Mouse (Mus musculus) cerebellum, postnatal 25 days (tissue): ENCODE results near the gene Arid3c.
"Not testable (repeated sequence)": the region's sequence is repeated elsewhere in the genome, so short reads cannot be mapped to it uniquely, and the experiment has no call there.

Source experiments
- DNase-seq, 2 experiments: peaks; one replicate each; pipeline ENCODE4 v3.0.0; 2021; ENCODE audit warnings: mixed read lengths in 2 of 2

The Arid3c gene

DNA sequence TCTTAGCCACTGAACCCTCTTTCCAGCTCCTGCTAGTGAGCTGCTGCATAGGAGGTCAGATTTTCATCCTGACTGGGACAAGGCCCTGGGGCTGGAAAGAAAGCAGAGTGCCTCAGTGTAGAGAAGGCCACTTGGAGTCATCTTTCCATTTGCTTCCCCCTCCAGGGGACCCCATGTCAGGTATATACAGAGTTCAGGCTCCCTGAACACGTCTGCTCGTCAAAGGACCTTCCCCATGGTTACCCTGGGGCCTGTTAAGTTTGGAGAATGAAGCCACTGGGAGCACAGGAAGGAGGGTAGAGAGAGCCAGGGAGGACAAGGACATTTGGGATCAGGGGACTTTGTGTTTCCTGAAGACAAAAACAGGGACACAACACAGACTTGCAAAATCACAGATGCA is 28.7 kb downstream of the Arid3c start:
- not testable (repeated sequence) for DNase-seq

DNA sequence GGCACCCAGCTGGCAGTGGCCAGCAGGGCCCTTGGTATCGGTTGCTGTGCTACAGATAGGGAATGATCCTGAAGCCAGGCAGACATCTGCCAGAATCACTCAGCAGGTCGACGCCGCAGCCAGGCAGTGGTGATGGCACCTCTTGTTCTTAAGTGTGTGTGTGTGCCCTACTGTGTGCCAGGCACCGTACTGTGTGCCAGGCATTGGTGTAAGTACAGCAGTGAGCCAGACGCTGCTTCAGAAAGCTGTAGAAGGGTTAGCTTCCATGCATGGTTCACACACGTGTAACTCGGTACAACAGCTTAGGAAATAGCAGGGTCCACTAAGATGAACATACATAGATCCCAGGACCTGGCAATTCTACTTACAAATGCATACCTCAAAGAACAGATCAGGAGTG is 30.7 kb downstream of the Arid3c start:
- DNase-seq: not testable (repeated sequence)

DNA sequence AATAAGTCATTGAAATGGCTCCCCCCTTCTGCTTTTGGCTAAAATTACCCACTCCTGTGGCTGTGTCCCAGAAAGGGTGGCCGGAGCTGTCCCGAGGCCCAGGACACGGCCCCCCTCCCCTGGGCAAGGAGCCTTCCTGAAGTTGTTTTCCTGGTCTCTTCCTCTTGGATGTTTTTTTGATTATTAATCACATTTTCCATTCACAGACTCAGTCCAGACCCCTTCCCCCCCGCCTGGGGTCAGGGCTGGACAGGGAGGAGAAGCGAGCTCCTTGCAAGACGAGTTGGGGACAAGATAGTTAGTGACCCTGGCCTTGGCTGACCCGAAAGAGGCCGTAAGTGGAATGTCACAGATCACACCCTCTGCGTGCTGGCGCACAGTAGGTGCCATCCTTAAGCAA is 31.2 kb downstream of the Arid3c start, which contains the start of gene Il11ra1:
Gene Il11ra1 (plus strand): TSS at position 207 of the 400 bp plus-strand sequence.
- DNase-seq: not testable (repeated sequence)

DNA sequence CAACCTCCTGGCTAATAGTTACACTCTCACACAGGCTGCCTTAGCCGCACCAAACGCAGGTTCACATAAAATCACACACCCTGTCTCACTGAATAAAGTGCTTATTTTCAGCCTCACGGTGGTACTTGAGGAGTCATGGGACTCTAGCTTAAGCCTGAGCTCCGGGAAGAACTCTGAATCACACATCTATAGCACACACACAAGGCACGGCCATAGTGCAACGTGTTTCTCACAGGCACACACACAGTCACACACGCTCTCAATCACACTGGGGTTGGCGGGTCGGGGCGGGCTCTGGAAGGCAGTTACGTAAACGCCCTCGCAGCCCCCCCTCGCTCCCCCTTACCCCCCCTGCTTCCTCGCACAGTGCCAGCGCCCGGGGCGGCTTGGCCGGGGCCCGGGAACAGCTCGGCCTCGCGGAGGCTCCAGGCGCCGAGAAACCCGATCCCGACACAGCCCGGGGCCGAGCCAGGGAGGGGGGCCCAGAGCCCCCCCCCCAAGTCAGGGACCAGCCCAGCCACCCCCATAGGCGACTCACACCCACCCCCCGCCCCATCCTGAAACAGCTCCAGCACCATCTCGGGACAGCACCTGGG is 32.4 kb downstream of the Arid3c start:
- DNase-seq: peak; percentile 70 to 77

DNA sequence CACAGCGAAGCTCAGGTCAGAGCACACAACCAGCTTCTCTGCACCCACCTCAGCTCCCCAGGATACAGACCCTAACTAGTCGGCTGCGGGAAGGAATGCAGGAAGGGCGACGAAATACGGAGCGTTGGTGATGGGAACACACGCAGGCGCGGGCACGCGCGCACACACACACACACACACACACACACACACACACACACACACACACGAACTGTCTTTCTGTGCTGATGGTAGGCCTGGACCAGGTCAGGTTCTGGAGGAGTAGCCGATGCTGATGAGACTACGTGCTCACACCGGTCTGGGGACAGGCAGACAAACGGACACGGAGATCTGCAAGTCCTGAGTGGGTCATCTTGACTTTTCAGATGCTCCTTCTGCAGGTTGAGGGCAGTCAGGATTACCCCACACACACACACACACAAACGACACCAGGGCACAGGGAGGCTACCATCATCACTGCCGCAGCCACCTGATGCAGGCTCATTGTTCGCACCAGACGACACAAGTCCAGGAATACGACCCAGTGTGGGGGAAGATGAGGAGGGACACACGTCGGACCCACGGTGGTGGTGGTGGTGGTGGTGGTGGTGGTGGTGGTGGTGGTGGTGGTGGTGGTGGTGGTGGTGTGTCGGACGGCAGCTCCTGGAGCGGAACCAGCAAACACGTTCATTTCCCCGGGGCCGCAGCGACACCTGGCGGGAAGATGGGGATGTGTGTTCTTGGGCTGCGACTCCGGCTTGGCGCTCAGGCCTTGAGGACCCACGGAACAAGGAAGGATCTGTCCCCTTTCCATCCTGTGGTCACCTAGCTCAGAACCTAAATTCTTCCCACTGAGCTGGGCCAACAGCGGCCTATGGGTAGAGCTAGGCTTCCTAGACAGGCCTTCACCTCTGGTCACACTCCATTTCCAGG is 33.8 kb downstream of the Arid3c start, which contains the start of gene Cntfr:
Gene Cntfr (minus strand): TSS at position 160 of the 912 bp plus-strand sequence.
- peak; percentile 93 for DNase-seq

DNA sequence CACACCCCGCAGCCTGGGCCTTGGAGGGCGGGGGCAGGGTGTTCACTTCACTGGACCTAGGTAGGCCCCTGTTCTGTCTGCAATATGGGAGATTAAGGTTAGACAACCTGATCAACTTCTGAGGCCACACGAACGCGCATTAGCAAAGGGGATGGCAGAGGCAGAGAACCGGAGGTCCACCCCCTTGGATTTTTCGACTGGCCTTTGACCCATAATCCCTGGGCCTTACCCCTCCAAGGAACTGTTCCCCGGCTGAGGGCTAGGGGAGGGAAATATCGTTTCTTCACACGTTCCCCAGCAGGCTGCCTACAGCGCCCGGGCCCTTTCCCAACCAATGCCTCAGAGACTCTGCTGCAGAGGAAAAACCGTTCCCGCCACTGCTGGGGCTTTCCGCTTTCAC is 34.5 kb downstream of the Arid3c start:
- DNase-seq: not testable (repeated sequence)

DNA sequence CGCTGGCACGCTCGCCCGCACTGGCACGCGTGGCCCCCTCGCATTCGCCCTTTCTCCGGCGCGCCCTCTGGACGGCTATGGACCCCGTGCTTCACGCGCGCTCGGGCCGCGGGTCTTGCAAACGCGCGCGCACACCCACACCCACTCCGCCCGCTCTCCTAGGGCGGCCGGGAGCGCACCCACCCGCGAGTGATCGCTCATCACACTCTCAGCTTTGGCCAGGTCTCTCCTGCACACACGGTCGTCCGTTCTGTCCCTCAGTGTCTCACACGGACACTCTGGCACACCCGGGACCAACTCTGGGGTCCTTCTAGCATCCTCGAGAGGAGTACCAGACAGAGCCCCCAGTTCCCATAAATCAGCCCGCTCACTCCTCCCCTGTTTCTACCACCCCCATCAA is 35.1 kb downstream of the Arid3c start:
- peak in 1 of 2 experiments; percentile 39 for DNase-seq

DNA sequence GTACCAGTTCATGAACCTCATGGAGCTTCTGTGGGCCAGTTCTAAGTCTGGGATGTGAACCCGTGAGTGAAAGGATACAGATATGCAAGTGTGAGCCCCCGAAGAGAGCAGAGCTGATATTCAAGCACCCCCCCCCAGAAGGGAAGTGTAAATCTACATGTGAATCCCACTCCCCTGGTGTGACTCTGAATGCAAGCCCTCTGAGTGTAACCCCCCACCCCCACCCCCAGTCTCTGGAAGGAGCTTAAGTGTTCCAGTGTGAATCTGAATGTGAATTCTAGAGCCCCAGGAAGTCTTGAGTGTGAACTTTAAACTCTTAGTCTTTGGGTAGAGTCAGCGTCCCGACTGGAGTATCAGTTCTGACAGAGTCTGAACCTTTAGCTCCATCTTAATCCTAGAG is 37.4 kb downstream of the Arid3c start:
- DNase-seq: not testable (repeated sequence)

DNA sequence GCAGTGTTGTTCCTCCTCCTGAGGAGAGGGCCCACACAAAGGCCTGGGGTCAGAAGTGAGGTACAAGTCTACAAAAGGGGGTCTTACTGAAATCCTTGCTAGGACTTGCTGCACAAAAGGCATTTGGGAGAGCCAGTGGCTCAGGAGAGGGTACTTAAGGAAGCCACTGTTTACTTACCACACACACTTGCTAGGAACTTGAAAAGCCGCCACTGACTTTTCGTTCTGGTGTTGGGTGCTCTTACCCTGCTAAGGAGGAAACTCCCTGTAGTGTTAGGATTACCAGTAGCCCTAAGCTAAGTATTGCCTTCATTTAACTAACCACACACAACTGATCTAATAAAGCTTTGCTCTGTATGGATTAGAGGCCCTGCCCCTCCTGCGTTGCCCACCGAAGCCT is 40.9 kb downstream of the Arid3c start:
- DNase-seq: not testable (repeated sequence)

DNA sequence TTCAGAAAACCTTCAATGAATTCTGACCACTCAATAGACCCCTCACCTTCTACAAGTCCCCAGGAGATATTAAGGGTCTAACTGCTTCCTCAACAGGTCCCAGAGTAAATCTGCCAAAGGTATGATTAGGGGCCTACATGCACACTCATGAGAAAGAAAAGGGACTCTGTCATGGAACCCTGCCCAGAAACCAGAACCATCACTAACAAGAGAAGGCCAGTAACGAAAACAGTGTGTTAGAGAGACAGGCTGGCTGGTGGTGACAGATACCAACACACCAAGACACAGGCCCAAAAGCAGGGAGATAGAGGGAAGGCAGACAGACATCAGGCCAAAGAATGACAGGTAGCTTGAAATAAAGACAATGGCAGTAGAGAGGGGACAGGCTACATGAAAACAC is 42.4 kb downstream of the Arid3c start:
- not testable (repeated sequence) for DNase-seq

DNA sequence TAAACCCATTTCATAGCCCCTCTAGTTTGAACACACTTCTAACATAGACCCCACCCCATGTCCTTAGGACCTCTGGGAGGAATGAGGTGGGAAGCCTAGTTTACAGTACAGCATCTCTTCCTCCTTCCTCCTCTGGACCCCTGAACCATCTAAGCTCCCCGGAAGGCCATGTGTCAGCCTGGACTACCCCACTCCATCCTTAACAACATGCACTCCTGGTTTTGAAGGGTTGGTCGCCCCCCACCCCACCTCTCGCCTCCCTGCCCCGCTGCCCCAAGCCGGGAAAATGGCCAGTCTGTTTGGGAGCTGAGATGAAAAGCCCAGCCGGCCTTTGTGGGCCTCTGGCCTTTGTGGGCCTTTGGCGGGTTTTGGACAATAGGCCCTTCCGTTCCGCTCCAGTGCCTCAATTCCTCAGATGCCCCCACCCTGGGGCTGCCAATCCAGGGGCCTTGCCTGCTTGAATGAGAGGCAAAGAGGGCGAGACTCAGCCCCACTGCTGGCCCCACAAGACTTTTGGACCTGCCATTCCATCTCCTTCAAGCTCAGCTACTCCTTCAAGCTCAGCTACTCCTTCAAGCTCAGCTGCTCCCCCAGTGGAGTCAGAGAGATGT is 45.0 kb downstream of the Arid3c start:
- DNase-seq: not testable (repeated sequence)

DNA sequence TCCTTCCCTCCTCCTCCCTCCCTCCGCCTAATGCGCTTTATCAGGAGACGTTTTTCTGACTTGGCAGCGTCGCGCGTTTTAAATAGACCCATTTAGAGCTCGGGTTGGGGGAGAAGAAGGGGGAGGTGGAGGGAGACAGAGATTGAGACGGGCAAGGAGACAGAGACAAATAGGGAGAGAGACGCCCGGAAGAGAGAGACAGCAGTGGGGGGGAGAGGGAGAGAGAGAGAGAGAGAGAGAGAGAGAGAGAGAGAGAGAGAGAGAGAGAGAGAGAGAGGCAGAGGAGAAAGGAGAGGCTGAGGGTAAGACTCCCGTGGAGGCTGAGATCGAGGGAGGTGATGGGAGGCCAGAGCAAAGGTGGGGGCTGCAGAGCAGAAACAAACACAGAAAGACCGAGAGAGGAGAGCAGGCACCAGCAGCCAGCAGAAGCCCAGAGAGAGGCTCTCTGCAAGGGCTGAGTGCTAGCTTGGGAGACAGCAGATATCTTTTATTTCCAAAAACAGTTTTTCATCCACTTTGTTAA is 46.0 kb downstream of the Arid3c start:
- DNase-seq: not testable (repeated sequence)

DNA sequence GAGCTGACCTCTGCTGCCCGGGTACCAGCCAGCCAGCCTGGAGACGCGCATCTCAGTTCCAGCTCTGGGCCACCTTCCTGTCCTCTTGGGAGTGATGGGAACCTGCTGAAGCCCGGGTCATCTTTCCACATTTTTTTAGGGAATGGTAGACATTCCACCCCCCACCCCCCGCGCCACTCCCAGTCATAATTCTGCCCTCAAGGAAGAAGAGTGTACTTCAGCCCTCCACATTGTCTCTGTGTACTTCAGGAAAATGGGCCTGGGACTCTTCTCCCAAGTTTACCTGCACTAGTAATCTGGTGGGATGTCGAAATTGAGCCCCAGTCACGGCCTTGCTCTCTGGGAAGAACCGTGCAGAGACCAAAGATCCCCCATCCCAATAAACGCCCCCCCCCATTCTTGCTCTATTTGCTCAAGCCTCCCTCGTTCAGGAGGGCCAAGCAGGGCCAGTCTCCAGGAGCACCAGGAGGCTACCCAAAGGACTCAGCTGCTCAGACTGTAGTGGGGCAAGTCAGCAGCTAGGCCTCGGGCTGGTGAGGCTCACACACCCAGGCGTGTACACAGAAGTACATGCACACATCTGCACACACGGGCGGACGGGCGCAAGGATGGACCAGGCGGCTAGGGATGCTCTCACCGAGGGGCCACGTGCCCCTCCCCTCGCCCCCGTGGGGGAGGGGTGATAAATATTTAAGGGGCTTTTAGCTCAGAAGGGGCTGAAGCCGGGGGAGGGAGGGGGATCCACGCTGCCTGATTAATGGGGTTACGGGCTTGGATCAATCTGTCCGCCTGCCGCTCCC is 46.6 kb downstream of the Arid3c start:
- DNase-seq: not testable (repeated sequence)

DNA sequence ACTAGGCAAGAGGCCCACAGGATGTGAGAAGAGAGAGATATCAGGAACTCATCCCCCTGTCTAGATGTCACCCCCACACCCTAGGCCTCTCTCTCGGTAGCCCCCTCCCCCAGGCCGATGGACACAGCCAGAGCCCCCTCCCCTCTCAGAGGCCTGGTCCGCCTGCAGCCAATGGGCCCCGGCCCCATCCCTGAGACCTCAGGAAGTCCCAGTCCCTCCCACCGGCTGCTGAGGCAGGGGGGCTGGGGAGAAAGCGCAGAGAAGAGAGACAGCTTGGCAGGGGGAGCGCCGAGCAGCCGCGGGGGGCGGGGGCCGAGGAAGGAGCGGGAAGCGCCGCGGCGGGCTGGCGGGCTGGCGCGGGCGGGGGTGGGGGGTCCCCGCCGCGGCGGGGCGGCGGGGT is 47.6 kb downstream of the Arid3c start:
- DNase-seq: not testable (repeated sequence)

DNA sequence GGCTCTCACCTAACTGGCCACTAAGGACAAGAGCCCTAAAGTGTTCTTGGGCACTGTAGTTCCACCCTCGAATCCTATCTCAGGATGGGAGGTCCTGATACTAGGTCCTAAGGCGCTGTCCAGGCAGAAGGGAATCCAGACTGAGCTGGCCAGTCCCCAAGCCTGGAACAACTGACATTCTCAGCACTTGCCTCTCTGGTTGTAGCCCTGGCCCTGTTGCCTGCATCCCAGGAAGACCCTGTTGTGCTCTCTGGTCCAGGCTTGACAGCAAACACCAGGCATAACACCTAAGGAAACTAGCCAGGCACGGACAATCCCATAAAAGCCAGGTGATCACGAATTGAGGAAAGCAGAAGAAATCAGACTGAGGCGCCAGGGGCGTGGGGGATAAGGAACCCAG is 48.2 kb downstream of the Arid3c start:
- DNase-seq: peak in 1 of 2 experiments; percentile 42

DNA sequence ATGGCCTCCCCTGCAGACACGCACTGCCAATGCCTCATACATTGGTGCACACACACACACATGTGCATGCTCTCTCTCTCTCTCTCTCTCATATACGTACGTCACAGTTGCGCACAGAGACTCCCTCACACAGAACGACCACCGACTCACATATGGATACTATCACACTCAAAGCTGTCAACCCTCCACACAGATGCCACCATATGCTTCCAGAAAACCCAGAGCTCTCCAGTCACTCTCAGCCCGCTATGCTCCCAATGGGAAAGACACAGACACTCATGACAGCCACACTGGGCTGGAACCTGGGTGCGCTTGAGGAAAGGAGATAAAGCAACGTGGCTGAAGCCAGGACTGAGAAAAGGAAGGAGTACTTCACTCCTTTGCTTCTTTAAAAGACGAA is 49.0 kb downstream of the Arid3c start:
- no peak for DNase-seq

DNA sequence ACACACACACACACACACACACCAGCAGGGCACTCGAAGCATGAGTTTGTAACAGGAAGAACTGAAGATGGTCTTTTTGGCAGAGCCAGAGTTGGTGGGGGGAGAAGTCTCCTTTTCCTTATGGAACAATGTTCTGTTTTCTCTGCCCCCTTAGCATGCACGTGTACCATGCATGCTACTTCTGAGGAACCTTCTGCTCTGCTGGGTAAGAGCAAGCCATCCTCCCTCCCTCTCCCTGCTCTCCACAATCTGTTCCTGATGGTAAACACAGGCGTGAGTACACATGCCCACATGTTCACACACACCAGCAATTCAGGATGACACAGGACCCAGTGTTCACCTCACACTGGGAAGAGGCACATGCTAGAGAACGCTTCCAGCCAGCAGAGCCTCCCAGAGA is 49.8 kb downstream of the Arid3c start:
- peak in 1 of 2 experiments; percentile 45 for DNase-seq

DNA sequence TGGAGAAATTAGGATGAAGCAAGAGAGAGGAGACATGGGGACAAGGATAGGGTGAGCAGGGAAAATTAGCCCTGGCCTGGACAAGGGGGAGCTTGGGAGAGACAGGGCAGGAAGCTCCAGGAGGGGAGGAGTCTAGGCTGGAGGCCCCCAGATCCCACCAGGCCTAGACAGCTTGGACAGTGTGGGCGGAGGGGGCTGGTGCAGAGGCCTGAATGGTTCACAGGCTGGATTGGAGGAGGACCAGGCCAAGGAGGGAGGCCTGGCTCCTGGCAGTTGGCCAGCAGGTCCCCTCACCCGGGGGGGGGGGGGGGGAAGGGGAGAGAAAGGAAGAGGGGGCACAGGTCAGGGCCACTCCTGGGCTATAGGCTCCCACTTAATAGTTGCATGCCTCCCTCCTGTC is 51.7 kb downstream of the Arid3c start:
- no peak for DNase-seq

DNA sequence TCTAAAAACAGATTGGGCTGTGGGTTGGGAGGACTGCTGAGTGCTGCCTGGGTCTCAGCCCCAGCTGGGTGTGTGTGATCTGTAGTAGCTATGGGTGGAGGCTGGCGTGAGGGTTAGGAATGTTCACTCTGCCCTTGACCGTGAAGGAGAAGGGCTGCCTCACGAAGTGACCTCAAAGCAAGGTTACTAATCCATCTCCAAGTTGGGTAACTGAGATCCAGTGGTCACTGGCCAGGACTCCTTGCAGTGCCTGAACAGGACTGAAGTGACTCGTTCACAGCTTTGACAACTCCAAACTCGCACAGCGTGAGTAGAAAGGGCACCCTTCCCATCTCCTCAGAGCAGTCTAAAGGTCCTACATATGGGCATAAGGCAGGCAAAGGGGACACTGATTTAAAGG is 52.1 kb downstream of the Arid3c start:
- DNase-seq: no peak

DNA sequence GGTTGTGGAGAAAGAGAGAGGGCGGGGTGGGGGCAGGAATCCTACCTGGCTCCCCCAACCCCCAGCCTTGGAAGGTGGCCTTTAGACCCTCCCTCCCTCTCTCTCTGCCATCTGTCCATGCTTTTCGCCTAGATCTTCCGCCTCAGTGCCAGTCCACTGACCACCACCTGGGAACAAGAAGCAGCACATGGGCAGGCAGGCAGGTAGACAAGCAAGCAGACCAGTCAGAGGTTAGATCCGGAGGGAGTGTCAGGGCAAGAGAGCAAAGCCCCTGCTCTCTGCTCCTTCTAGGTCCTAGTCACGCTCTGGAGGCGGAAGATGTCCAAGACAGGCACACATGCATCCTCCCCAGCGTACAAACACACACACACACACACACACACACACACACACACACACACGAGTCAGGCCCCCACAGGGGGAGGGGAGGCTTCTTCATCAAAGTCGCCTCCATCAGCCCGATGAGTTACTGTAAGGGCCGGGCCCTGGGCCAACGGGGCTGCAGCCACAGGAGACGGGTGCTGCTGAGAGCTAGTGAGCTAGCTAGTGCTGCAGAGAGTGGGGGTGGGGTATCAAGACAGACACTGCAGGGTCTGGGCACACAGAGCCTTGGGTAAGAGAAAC is 53.8 kb downstream of the Arid3c start:
- DNase-seq: peak; percentile 64 to 78

DNA sequence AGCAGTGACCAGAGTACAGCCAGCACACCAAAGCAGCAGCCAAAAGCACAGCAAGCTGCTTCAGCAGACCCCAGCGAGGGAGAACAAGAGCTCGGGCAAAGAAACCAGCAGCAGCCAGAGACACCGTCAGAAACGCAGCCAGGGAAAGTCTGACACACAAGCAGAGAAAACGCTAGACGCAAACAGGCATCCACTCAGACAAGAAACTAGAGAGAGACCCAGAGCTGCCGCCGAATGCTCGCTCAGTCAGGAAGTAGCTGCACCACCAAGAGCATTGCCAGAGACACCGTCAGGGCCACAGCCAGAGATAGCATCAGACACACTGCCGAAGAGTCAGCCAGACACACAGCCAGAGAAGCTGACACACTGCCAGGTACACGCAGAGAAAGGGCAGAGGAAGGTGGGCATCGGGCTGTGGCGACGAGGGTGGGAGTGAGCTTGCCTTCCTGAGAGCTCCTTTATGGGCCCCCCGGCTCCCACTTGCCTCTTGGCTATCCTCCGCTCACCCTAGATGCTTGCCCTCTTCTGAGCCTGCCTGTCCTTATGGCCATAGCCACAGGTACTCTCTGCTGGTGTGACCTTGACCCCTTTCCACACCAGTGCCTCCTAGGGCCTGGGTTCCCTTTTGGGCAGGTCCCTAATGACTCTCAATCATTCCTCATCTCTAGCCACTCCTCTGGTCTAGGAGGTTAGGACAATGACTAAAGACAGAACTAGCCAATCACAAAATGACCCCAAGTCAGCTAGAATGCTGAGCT is 54.5 kb downstream of the Arid3c start:
- peak; percentile 65 to 73 for DNase-seq
